Mouse (Mus musculus): ENCODE results near the gene Syngr2. TPM values are rescaled to one million over a fixed set of nuclear protein-coding genes. Genes with fewer than 3 reads are reported as not detected.

The Syngr2 gene
- total and polyA plus RNA-seq, 3 experiments, result 189 to 384 TPM; not detected in 1

- Histone ChIP-seq H3K27ac (ENCODE audit: control insufficient read depth, low read depth, low read length) (peak overlapping the region; percentile 73), H3K4me3 (ENCODE audit: control insufficient read depth in 1 of 2, insufficient read depth in 1 of 2, low read depth in 2 of 2, low read length in 2 of 2) (peak overlapping the region in 1 of 2 experiments; percentile 13; a peak in 2 of 4 replicates), H3K9ac (ENCODE audit: control insufficient read depth, low read depth, low read length, poor library complexity, severe bottlenecking) (peak overlapping the region; percentile 27), H3K27me3 (ENCODE audit: control insufficient read depth in 1 of 2, insufficient read depth in 2 of 2, low read length in 2 of 2) (no peaks in the 10 kb centered on the region), H3K9me3 (replicated peaks; ENCODE audit: insufficient read depth, low read length) (no peaks in the 10 kb centered on the region), H3K36me3 (ENCODE audit: control insufficient read depth in 1 of 2, insufficient read depth in 2 of 2, low read length in 2 of 2) (peaks cover 0 to 17% of the 10 kb centered on the region in 2 experiments; a peak in 2 of 4 replicates), H3K79me2 (ENCODE audit: control insufficient read depth, insufficient read depth, low read length, poor library complexity) (no peaks in the 10 kb centered on the region), H3K4me1 (ENCODE audit: control insufficient read depth in 1 of 2, insufficient read depth in 2 of 2, low read length in 2 of 2) (peaks cover 21 to 28% of the 10 kb centered on the region in 2 experiments)
- no peak for DNase-seq (ENCODE audit: low read depth, low spot score)
- TF ChIP-seq NELFE (IDR thresholded peaks at IDR 0.05; ENCODE audit: low read depth, low read length), result peak; percentile 10; the same call in 1 of the 2 replicates
- TF ChIP-seq ZKSCAN1 (IDR thresholded peaks at IDR 0.05; ENCODE audit: low read depth, low read length), result no peak
- TF ChIP-seq TBP (IDR thresholded peaks at IDR 0.05; ENCODE audit: low read depth, low read length), result 0 out of 2 replicates have a peak, but pooled peaks have one; percentile 3
These were observed 29.6 kb downstream of the Syngr2 start for GRCm38 (mm10) chr11:117839021-117839420.

- Histone ChIP-seq H3K4me1 (ENCODE audit: control insufficient read depth in 1 of 2, insufficient read depth in 2 of 2, low read length in 2 of 2) (peaks cover 21 to 28% of the 10 kb centered on the region in 2 experiments), H3K36me3 (ENCODE audit: control insufficient read depth in 1 of 2, insufficient read depth in 2 of 2, low read length in 2 of 2) (peaks cover 0 to 17% of the 10 kb centered on the region in 2 experiments; a peak in 2 of 4 replicates), H3K4me3 (ENCODE audit: control insufficient read depth in 1 of 2, insufficient read depth in 1 of 2, low read depth in 2 of 2, low read length in 2 of 2) (no peak overlapping the region), H3K9me3 (replicated peaks; ENCODE audit: insufficient read depth, low read length) (no peaks in the 10 kb centered on the region), H3K27me3 (ENCODE audit: control insufficient read depth in 1 of 2, insufficient read depth in 2 of 2, low read length in 2 of 2) (no peaks in the 10 kb centered on the region), H3K27ac (ENCODE audit: control insufficient read depth, low read depth, low read length) (no peak overlapping the region), H3K9ac (ENCODE audit: control insufficient read depth, low read depth, low read length, poor library complexity, severe bottlenecking) (no peak overlapping the region), H3K79me2 (ENCODE audit: control insufficient read depth, insufficient read depth, low read length, poor library complexity) (no peaks in the 10 kb centered on the region)
- TF ChIP-seq MXI1 (IDR thresholded peaks at IDR 0.05; ENCODE audit: low read depth, low read length), result no peak
- peak; percentile 55; the same call in 1 of the 2 replicates for TF ChIP-seq USF1 (IDR thresholded peaks at IDR 0.05; ENCODE audit: low read depth, low read length)
- no peak for TF ChIP-seq MAX (IDR thresholded peaks at IDR 0.05; ENCODE audit: low read length)
- no peak for TF ChIP-seq CTCF (IDR thresholded peaks at IDR 0.05 in 2 of 3, conservative IDR thresholded peaks at IDR 0.05 in 1 of 3; ENCODE audit: control insufficient read depth in 1 of 3, insufficient read depth in 1 of 3, low read depth in 2 of 3, low read length in 3 of 3, poor library complexity in 1 of 3, severe bottlenecking in 1 of 3)
- TF ChIP-seq JUND (IDR thresholded peaks at IDR 0.05; ENCODE audit: low read depth, low read length), result no peak
- no peak for TF ChIP-seq EP300 (IDR thresholded peaks at IDR 0.05; ENCODE audit: low read depth in 1 of 2, low read length in 2 of 2)
- no peak for TF ChIP-seq E2F4 (IDR thresholded peaks at IDR 0.05; ENCODE audit: borderline replicate concordance, low read depth, low read length)
- DNase-seq (ENCODE audit: low read depth, low spot score), result no peak
These were observed 31.4 kb downstream of the Syngr2 start for GRCm38 (mm10) chr11:117840910-117841309.

GRCm38 (mm10) chr11:117843434-117843833, 34.0 kb downstream of the Syngr2 start:
- no peak for DNase-seq (ENCODE audit: low read depth, low spot score)
- H3K4me1 ChIP-seq (ENCODE audit: control insufficient read depth in 1 of 2, insufficient read depth in 2 of 2, low read length in 2 of 2), result peaks cover 22 to 29% of the 10 kb centered on the region in 2 experiments
- H3K27me3 ChIP-seq (ENCODE audit: control insufficient read depth in 1 of 2, insufficient read depth in 2 of 2, low read length in 2 of 2), result no peaks in the 10 kb centered on the region
- no peak overlapping the region for H3K27ac ChIP-seq (ENCODE audit: control insufficient read depth, low read depth, low read length)
- no peaks in the 10 kb centered on the region for H3K9me3 ChIP-seq (replicated peaks; ENCODE audit: insufficient read depth, low read length)
- peaks cover 0 to 22% of the 10 kb centered on the region in 2 experiments; a peak in 2 of 4 replicates for H3K36me3 ChIP-seq (ENCODE audit: control insufficient read depth in 1 of 2, insufficient read depth in 2 of 2, low read length in 2 of 2)
- H3K79me2 ChIP-seq (ENCODE audit: control insufficient read depth, insufficient read depth, low read length, poor library complexity), result peaks cover 2% of the 10 kb centered on the region; the same call in 1 of the 2 replicates
- H3K4me3 ChIP-seq (ENCODE audit: control insufficient read depth in 1 of 2, insufficient read depth in 1 of 2, low read depth in 2 of 2, low read length in 2 of 2), result no peak overlapping the region
- H3K9ac ChIP-seq (ENCODE audit: control insufficient read depth, low read depth, low read length, poor library complexity, severe bottlenecking), result no peak overlapping the region
- no peak for TF ChIP-seq POLR2AphosphoS2 (IDR thresholded peaks at IDR 0.05; ENCODE audit: low read length)
- no peak for TF ChIP-seq ZMIZ1 (IDR thresholded peaks at IDR 0.05; ENCODE audit: low read depth, low read length)
- no peak for TF ChIP-seq GATA1 (IDR thresholded peaks at IDR 0.05; ENCODE audit: low read depth, low read length)
- TF ChIP-seq ELF1 (IDR thresholded peaks at IDR 0.05; ENCODE audit: low read depth, low read length), result no peak
- no peak for TF ChIP-seq USF2 (IDR thresholded peaks at IDR 0.05; ENCODE audit: borderline replicate concordance in 1 of 2, insufficient read depth in 1 of 2, low read depth in 1 of 2, low read length in 2 of 2)
- no peak for TF ChIP-seq ZC3H11A (IDR thresholded peaks at IDR 0.05; ENCODE audit: low read depth, low read length)
- TF ChIP-seq USF1 (IDR thresholded peaks at IDR 0.05; ENCODE audit: low read depth, low read length), result no peak
- TF ChIP-seq E2F4 (IDR thresholded peaks at IDR 0.05; ENCODE audit: borderline replicate concordance, low read depth, low read length), result no peak
- TF ChIP-seq NRF1 (IDR thresholded peaks at IDR 0.05; ENCODE audit: insufficient read depth, low read depth, low read length, poor library complexity, severe bottlenecking), result no peak
- no peak for TF ChIP-seq MAFK (IDR thresholded peaks at IDR 0.05; ENCODE audit: borderline replicate concordance, low read depth, low read length)
- no peak for TF ChIP-seq GABPA (IDR thresholded peaks at IDR 0.05; ENCODE audit: low read depth, low read length)
- TF ChIP-seq CTCF (IDR thresholded peaks at IDR 0.05 in 2 of 3, conservative IDR thresholded peaks at IDR 0.05 in 1 of 3; ENCODE audit: control insufficient read depth in 1 of 3, insufficient read depth in 1 of 3, low read depth in 2 of 3, low read length in 3 of 3, poor library complexity in 1 of 3, severe bottlenecking in 1 of 3), result no peak
- no peak for TF ChIP-seq MEF2A (IDR thresholded peaks at IDR 0.05; ENCODE audit: extremely low read depth, insufficient replicate concordance, low read depth, low read length, poor library complexity, severe bottlenecking)
- TF ChIP-seq TBP (IDR thresholded peaks at IDR 0.05; ENCODE audit: low read depth, low read length), result no peak
- no peak for TF ChIP-seq MAZ (IDR thresholded peaks at IDR 0.05; ENCODE audit: low read depth, low read length)
- no peak for TF ChIP-seq SMC3 (IDR thresholded peaks at IDR 0.05; ENCODE audit: low read depth, low read length)
- TF ChIP-seq MYC (IDR thresholded peaks at IDR 0.05; ENCODE audit: low read depth, low read length), result no peak

Data from MEL (cell line).